Mouse (Mus musculus) monocyte, adult 5-6 weeks (primary cell): Measurements from ENCODE around the gene Nme3. TPM values are rescaled to one million over a fixed set of nuclear protein-coding genes. Genes with fewer than 3 reads are reported as not detected.

Experiments
- ATAC-seq: fragments of 153-309, 156-312 bp; replicated peaks from 2 replicates; pipeline ENCODE4 v1.8.0; 2017; ENCODE audit warnings: mild to moderate bottlenecking; ENCODE audit not compliant: low TSS enrichment, insufficient number of reproducible peaks, severe bottlenecking, poor library complexity, low FRiP score
- total RNA-seq: library from RNA; stranded (forward); fragments of 200-1000, 200-491, 200-594 nt; gene quantifications from 3 replicates; pipeline ENCODE4 v1.2.3, GENCODE M21; 2017

Gene Nme3
- 28.0 to 48.6 TPM (median 30.1 TPM) in 3 replicates for total RNA-seq

DNA sequence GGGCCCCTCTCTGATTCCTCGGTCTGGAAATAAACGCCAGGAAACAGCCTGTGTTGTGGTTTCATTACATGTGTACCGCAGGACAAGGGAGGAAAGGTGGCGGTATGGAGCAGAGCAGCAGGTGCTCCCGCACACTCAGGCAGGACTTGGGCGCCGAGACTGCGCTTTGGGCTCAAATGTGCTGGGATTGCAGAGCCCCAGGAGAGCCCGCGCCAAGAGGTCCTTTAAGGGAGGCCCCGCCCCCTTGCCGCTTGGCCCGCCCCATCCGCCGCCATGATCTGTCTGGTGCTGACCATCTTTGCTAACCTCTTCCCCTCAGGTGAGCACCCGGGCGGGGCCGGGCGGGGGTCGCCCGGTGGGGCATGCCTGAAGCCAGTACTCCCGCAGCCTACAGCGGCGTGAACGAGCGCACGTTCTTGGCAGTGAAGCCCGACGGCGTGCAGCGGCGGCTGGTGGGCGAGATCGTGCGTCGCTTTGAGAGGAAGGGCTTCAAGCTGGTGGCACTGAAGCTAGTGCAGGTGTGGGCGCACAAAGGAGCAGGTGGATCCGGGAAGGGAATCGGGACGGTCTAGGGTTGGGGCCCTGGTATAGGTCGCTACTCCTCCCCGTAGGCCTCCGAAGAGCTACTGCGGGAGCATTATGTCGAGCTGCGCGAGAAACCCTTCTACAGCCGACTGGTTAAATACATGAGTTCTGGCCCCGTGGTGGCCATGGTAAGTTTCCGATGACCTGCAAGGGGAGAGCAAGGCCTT, at the start of gene Nme3:
Gene Nme3 (plus strand): TSS at position 260 of the 752 bp plus-strand sequence.
- no peak for ATAC-seq

GRCm38 (mm10) chr17:24847386-24847785, 48.9 kb upstream of the Nme3 start:
- no peak for ATAC-seq

GRCm38 (mm10) chr17:24848600-24849031, 47.7 kb upstream of the Nme3 start:
- no peak for ATAC-seq

DNA sequence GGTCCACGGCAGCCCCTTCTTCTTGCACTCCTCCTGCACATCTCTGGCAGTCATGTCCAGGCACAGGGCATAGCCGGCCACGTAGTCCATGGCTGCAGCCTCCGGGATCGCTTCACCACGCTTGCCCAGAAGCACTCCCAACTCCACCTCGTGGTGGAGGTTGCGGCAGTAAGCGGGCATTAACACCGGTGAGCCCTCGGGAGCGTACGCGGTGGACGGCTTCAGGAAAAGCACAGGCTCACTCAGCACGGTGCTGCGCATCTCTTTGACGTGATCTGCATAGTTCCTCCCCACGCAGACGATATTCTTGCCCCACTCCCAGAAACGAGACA, 46.6 kb upstream of the Nme3 start:
- ATAC-seq, result no peak; the same call in 1 of the 2 replicates

DNA sequence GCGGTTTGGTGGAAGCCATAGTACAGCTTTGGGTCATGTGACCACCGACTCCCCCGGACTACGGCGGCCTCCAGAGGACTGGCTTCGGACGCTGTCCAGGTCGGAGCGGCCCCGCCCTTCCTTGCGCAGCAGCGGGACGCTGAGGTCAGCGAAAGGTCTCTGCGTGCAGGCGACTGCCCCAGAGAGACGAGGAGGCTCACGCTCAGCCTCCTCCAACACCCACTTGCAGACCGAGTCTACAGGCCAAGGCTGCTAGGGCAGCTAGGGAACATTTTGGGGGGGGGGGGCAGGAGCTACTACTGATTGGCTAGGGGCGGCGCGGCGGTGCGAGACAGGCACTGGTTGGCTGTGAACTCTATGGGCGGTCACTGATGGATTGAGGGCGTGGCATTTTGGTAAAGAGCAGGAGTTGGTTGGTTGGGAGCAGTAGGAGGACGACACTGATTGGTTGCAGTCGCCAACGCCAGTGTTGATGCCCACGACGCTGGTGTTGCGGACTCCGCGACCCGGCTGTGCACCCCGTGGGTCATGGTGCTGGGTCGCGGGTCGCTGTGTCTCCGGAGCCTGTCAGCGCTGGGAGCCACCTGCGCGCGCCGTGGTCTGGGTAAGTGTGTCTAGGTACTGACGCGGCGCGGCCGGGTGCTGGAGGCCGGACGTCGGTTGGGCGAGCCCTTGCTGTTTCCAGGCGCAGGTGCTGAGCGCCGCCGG, 46.1 kb upstream of the Nme3 start, which contains the start of gene Fahd1:
Gene Fahd1 (minus strand): TSS at position 300 of the 708 bp plus-strand sequence.
- peak; percentile 94 for ATAC-seq

- ATAC-seq, result no peak
Measured at GRCm38 (mm10) chr17:24850773-24851127, 45.5 kb upstream of the Nme3 start.

GRCm38 (mm10) chr17:24851381-24852125, 44.7 kb upstream of the Nme3 start:
- no peak for ATAC-seq

DNA sequence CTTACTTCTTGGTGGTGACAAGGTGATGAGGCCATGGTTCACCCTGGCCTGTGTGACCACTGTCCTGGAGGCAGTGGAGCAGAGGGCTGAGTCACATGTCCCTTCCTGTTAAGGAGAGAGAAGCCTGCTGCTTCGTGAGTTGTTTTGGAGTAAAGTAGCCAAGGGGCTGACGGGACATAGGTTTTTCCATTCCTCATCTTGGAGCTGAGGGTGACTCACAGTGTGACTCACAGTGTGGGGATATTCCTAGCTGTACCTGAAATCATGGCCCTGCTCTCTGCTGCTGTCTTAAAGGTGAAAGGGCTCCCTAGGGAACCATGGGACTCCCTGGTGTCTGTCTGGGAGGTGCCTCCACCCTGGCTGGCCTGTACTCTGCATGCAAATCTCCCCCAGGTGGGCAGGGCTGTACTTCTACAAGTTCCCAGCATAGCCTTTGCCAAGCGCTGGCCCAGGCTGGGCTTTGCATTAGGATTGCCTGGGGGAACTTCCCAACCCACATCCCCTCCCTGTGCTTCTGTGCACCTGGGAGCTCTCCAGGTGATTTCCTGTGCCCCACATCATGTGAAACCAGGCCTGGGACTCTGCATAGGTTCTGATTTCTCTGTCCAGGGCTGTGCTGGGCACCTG, 40.3 kb upstream of the Nme3 start:
- no peak for ATAC-seq

DNA sequence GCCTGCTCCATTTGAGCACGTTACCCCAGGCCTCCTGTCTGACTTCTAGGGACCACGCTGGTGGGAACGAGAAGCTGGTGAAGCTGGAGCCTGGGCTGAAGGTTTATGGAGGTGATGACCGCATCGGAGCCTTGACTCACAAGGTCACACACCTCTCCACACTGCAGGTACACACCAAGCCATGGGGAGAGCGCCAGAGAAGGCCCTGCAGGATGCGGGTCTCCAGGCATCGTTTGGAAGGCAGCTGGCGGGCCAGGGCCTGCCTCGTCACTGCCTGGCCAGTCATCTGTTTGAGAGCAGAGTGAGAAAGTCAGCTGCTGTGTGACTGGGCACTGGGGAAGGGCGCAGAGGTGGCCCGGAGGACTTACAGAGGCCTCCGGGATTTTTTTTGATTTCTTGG, 39.7 kb upstream of the Nme3 start:
- ATAC-seq, result no peak

- no peak for ATAC-seq
Measured at GRCm38 (mm10) chr17:24857831-24858470, 38.3 kb upstream of the Nme3 start.

DNA sequence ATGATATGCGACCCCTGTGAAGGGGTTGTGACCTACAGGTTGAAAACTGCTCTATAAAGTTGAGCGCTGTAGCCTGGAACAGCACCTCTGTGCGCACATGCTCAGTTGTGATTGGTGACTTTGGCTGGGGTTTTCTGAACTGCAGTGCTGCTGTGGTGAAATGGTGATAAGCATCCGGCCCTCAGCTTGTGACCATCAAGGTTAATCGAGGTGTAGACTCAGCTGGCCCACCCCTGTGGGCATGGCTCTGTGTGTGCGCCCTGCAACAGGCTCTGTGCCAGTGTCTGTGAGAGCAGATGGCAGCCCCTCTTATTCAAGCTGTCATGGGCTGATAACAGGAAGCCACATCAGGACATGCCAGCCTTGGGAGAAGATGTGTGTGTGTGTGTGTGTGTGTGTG, 37.3 kb upstream of the Nme3 start:
- ATAC-seq, result no peak

- ATAC-seq, result no peak
Measured at GRCm38 (mm10) chr17:24860076-24860475, 36.2 kb upstream of the Nme3 start.

DNA sequence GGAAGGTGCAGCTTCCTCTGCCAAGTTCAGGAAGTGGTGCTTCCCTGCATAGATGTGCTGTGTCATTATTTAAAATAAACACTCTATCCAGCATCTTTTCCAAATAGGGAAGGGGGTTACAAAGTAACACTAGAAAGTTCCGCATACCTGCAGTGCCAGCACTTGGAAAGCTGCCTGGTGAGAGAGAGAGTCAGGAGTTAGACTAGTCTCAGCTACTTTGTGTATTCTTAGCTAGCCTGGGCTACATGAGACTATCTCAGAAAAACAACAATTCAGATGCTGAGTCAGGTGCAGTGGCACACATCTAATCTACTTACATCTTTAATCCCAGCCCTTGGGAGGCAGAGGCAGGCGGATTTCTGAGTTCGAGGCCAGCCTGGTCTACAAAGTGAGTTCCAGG, 34.5 kb upstream of the Nme3 start:
- no peak for ATAC-seq

GRCm38 (mm10) chr17:24865776-24866175, 30.5 kb upstream of the Nme3 start, which contains the start of gene Igfals:
Igfals (plus strand) TSS chr17:24865997.
- no peak for ATAC-seq

DNA sequence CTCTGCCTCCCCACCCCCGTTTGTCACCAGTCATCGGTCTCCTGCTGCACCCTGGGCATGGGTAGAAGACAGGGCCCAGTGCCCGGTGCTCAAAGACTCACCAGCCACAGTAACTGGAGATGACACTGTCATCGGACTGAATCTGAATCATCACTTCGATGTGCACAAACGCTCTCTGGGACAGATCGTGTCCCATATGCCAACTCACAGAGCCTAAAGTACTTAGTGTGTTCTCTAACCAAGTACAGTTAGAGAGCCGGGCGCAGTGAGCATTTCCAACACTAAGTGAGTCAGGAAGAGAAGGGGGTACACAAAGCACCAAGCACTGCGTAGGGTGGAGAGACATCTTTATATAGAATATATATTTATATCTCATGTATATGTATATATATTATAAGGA, 28.4 kb upstream of the Nme3 start:
- ATAC-seq, result no peak

DNA sequence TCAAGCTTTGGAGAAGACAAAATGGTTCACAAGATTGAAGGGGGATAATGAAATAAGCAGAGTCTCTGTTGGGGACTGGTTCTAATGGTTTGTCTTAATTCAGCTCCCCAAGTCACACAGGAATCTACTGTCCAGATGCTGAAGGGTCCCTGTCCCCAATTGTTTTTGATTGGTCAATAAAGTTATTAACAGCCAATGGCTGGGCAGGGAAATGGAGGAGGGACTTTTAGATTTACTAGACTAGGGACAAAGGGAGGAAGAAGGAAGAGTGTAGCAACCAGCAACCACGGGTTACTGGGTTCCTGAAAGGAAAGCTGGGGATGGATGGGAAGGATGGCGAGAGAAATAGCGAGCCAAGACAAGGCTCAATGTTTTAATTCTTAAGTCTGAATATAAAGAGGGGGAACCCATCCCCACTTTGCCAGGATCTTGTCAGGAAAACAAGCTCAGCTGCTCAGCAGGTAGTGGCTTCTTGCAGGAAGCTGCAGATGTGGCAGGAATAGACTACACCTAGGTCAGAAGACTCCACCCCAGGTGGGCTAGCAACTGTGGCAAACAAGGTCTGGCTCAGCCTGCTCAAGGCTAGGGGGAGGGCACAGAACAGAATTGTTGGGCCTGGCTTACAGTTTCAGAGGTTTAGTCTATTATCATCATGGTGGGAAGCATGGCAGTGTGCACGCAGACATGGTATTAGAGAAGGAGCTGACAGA, 22.4 kb upstream of the Nme3 start:
- ATAC-seq, result no peak

GRCm38 (mm10) chr17:24874405-24874745, 21.9 kb upstream of the Nme3 start:
- ATAC-seq, result no peak

GRCm38 (mm10) chr17:24874989-24875388, 21.3 kb upstream of the Nme3 start:
- ATAC-seq, result no peak
